Comparison of ENCODE assay signal across 8 mouse cellular contexts in the genomic region with DNA sequence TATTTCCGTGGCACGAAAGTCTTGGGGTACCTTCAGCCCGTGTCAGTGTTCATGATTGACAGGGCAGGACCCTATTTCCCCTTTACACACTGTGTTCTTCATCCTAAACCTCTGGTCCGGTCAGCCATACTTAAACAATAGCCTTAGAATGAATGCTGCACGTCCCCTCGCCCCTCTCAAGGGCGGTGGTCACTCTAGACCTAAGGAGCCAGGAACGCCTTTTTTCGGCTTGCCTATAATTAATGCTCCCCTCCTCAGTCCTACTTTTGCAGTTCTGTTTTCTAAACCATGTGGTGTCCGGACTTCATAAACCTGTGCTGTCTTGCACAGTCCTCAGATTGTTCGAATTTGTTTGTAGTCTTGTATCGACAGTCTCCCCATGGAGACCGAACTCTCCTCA. TPM values are rescaled to one million over a fixed set of nuclear protein-coding genes. Genes with fewer than 3 reads are reported as not detected.
A peak's percentile ranks its signal among the peaks of the same experiment; 100 is the strongest.
DNase-seq lines count a peak whose midpoint lies in the region; ATAC-seq and TF ChIP-seq lines count a peak whose summit lies in the region.

No protein-coding gene starts in this region.

- intact Hi-C loops in heart, postnatal 36 days (cut with DNase I): loop anchor here (5.0 kb wide), 1 partner anchor 112 kb away; no protein-coding TSS in a partner anchor
- intact Hi-C loops in gastrocnemius, postnatal 36 days (cut with DNase I): loop anchor here (5.0 kb wide), 3 partner anchors 47 to 237 kb away; no protein-coding TSS in a partner anchor

- peak overlapping the region; percentile 70 for H3K4me2 ChIP-seq in heart, embryonic 15.5 days
- H3K4me2 ChIP-seq in embryonic facial prominence, embryonic 14.5 days (ENCODE audit: low read depth, low read length): peak overlapping the region; percentile 92
- H3K4me2 ChIP-seq in intestine, embryonic 14.5 days (ENCODE audit: low read length): peak overlapping the region; percentile 96
- H3K4me2 ChIP-seq in midbrain, postnatal 0 days (ENCODE audit: low read depth, low read length, poor library complexity, severe bottlenecking): peak overlapping the region; percentile 55

- no peak for TF ChIP-seq CTCF in midbrain, postnatal 0 days (IDR thresholded peaks at IDR 0.05)

- H3K27ac ChIP-seq in heart, embryonic 15.5 days: peak overlapping the region; percentile 100
- peak overlapping the region; percentile 98 for H3K27ac ChIP-seq in embryonic facial prominence, embryonic 14.5 days (replicated peaks; ENCODE audit: low read depth, low read length)
- H3K27ac ChIP-seq in intestine, embryonic 14.5 days (ENCODE audit: low read depth): peak overlapping the region; percentile 99; the same call in 1 of the 2 replicates
- H3K27ac ChIP-seq in midbrain, postnatal 0 days (ENCODE audit: low read depth, low read length): no peak overlapping the region

- no peak for ATAC-seq in heart, embryonic 15.5 days (replicated peaks; ENCODE audit: insufficient number of reproducible peaks, insufficient read depth, low FRiP score, low read depth)
- no peak for ATAC-seq in embryonic facial prominence, embryonic 14.5 days (ENCODE audit: low read depth)
- no peak for ATAC-seq in intestine, embryonic 14.5 days (replicated peaks; ENCODE audit: low FRiP score, low TSS enrichment, low read depth)
- ATAC-seq in midbrain, postnatal 0 days (ENCODE audit: low FRiP score): no peak

- H3K4me3 ChIP-seq in heart, embryonic 15.5 days: peak overlapping the region; percentile 98
- H3K4me3 ChIP-seq in embryonic facial prominence, embryonic 14.5 days (ENCODE audit: low read depth, low read length): peak overlapping the region; percentile 75
- H3K4me3 ChIP-seq in intestine, embryonic 14.5 days (ENCODE audit: low read depth, low read length): no peak overlapping the region
- H3K4me3 ChIP-seq in midbrain, postnatal 0 days (ENCODE audit: low read depth, low read length): no peak overlapping the region

- no peaks in the 10 kb centered on the region for H3K27me3 ChIP-seq in heart, embryonic 15.5 days
- no peaks in the 10 kb centered on the region for H3K27me3 ChIP-seq in embryonic facial prominence, embryonic 14.5 days (replicated peaks; ENCODE audit: control insufficient read depth, insufficient read depth, low read length)
- no peaks in the 10 kb centered on the region for H3K27me3 ChIP-seq in intestine, embryonic 14.5 days (replicated peaks; ENCODE audit: control insufficient read depth, insufficient read depth, low read length)
- no peaks in the 10 kb centered on the region for H3K27me3 ChIP-seq in midbrain, postnatal 0 days (ENCODE audit: insufficient read depth, low read length)

- no peak for DNase-seq in heart, postnatal 36 days
- no peak for DNase-seq in embryonic facial prominence, embryonic 14.5 days (ENCODE audit: low spot score)
- no peak for DNase-seq in intestine, embryonic 14.5 days (ENCODE audit: low spot score)
- DNase-seq in midbrain, postnatal 0 days (ENCODE audit: low spot score): no peak
- no peak for DNase-seq in gastrocnemius, postnatal 25 days
- DNase-seq in gastrocnemius, postnatal 36 days: no peak
- DNase-seq in adrenal gland, postnatal 36 days: no peak

- WGBS in heart, embryonic 15.5 days: 39% methylated on average over 13 of the region's 13 CpGs
- 23% methylated on average over 13 of the region's 13 CpGs for WGBS in embryonic facial prominence, embryonic 14.5 days
- WGBS in intestine, embryonic 14.5 days: 37% methylated on average over 13 of the region's 13 CpGs
- WGBS in midbrain, postnatal 0 days: 39% methylated on average over 13 of the region's 13 CpGs

- no peaks in the 10 kb centered on the region for H3K9me3 ChIP-seq in heart, embryonic 15.5 days (replicated peaks)
- no peaks in the 10 kb centered on the region for H3K9me3 ChIP-seq in embryonic facial prominence, embryonic 14.5 days (ENCODE audit: control insufficient read depth, low read length)
- no peaks in the 10 kb centered on the region for H3K9me3 ChIP-seq in intestine, embryonic 14.5 days (ENCODE audit: control insufficient read depth, low read length)
- no peaks in the 10 kb centered on the region for H3K9me3 ChIP-seq in midbrain, postnatal 0 days (ENCODE audit: low read length)

- H3K9ac ChIP-seq in heart, embryonic 15.5 days: peak overlapping the region; percentile 100
- peak overlapping the region; percentile 100 for H3K9ac ChIP-seq in embryonic facial prominence, embryonic 14.5 days (ENCODE audit: low read depth, low read length)
- peak overlapping the region; percentile 100; the same call in 1 of the 2 replicates for H3K9ac ChIP-seq in intestine, embryonic 14.5 days (ENCODE audit: low read length)
- no peak overlapping the region for H3K9ac ChIP-seq in midbrain, postnatal 0 days (replicated peaks; ENCODE audit: low read length, poor library complexity, severe bottlenecking)

- H3K4me1 ChIP-seq in heart, embryonic 15.5 days (replicated peaks): peaks cover 19% of the 10 kb centered on the region
- peaks cover 26% of the 10 kb centered on the region for H3K4me1 ChIP-seq in embryonic facial prominence, embryonic 14.5 days (ENCODE audit: control insufficient read depth, insufficient read depth, low read length)
- peaks cover 30% of the 10 kb centered on the region for H3K4me1 ChIP-seq in intestine, embryonic 14.5 days (replicated peaks; ENCODE audit: control insufficient read depth, insufficient read depth, low read length)
- H3K4me1 ChIP-seq in midbrain, postnatal 0 days (ENCODE audit: insufficient read depth, low read length): peaks cover 9% of the 10 kb centered on the region; the same call in 1 of the 2 replicates

- peaks cover 3% of the 10 kb centered on the region; the same call in 1 of the 2 replicates for H3K36me3 ChIP-seq in heart, embryonic 15.5 days
- H3K36me3 ChIP-seq in embryonic facial prominence, embryonic 14.5 days (ENCODE audit: control insufficient read depth, insufficient read depth, low read length): peaks cover 29% of the 10 kb centered on the region
- H3K36me3 ChIP-seq in intestine, embryonic 14.5 days (ENCODE audit: control insufficient read depth, insufficient read depth, low read length): peaks cover 26% of the 10 kb centered on the region
- H3K36me3 ChIP-seq in midbrain, postnatal 0 days (ENCODE audit: insufficient read depth, low read length): no peaks in the 10 kb centered on the region

RNA-seq across cellular contexts. Expression of gene Slc38a2, which starts 1.2 kb away (rescaled TPM):
- 158 and 170 TPM in 2 replicates for polyA plus RNA-seq in heart, embryonic 15.5 days (2015; fragmentation: Nextera tagmentation; extraction: Ambion mirVana)
- total RNA-seq in heart, postnatal 36 days (2021): 100 to 1,000 TPM; 173 to 251 TPM
- 141 and 147 TPM in 2 replicates for polyA plus RNA-seq in embryonic facial prominence, embryonic 14.5 days (2014; fragmentation: Nextera tagmentation; extraction: Ambion mirVana)
- polyA plus RNA-seq in intestine, embryonic 14.5 days (2014; fragmentation: Nextera tagmentation; extraction: Ambion mirVana): 129 and 141 TPM in 2 replicates
- total RNA-seq in midbrain, postnatal 0 days (2014; rRNA removed): 90.9 and 96.1 TPM in 2 replicates
- 71.3 and 79.4 TPM in 2 replicates for polyA plus RNA-seq in midbrain, postnatal 0 days (2015; fragmentation: Nextera tagmentation; extraction: Ambion mirVana)
- 100 to 1,000 TPM in 1 of 2 experiments, 10 to 100 TPM in 1; 73.8 to 112 TPM for total RNA-seq in gastrocnemius, postnatal 25 days (2021)
- total RNA-seq in gastrocnemius, postnatal 36 days (2021): 100 to 1,000 TPM in 1 of 2 experiments, 10 to 100 TPM in 1; 59.7 to 150 TPM
- total RNA-seq in adrenal gland, postnatal 36 days (2021): 100 to 1,000 TPM; 195 to 216 TPM

RNA-seq across cellular contexts. Expression of gene Slc38a1, which starts 58.1 kb away (rescaled TPM):
- polyA plus RNA-seq in heart, embryonic 15.5 days (2015; fragmentation: Nextera tagmentation; extraction: Ambion mirVana): 66.1 and 67.8 TPM in 2 replicates
- total RNA-seq in heart, postnatal 36 days (2021): 10 to 100 TPM; 11.2 to 20.3 TPM
- 46.1 and 56.2 TPM in 2 replicates for polyA plus RNA-seq in embryonic facial prominence, embryonic 14.5 days (2014; fragmentation: Nextera tagmentation; extraction: Ambion mirVana)
- 124 and 126 TPM in 2 replicates for polyA plus RNA-seq in intestine, embryonic 14.5 days (2014; fragmentation: Nextera tagmentation; extraction: Ambion mirVana)
- 75.2 and 90.4 TPM in 2 replicates for total RNA-seq in midbrain, postnatal 0 days (2014; rRNA removed)
- 76.1 and 91.2 TPM in 2 replicates for polyA plus RNA-seq in midbrain, postnatal 0 days (2015; fragmentation: Nextera tagmentation; extraction: Ambion mirVana)
- total RNA-seq in gastrocnemius, postnatal 25 days (2021): 1 to 10 TPM; 1.4 to 2.2 TPM
- 1 to 10 TPM in 1 of 2 experiments, under 1 TPM in 1; 0.69 to 2.0 TPM for total RNA-seq in gastrocnemius, postnatal 36 days (2021)
- 10 to 100 TPM; 27.6 to 41.7 TPM for total RNA-seq in adrenal gland, postnatal 36 days (2021)

Comparison
In these comparisons a context has a peak if more than half of its experiments do, and no peak if none do; other contexts are left out.
1. H3K4me3 ChIP-seq: peak in heart, embryonic 15.5 days (single experiment) and embryonic facial prominence, embryonic 14.5 days (single experiment); none in intestine, embryonic 14.5 days (single experiment) and midbrain, postnatal 0 days (single experiment).
2. Peak in every context shown above with its lines, with median percentiles within 50 percentile points of each other: H3K4me2 ChIP-seq.